Mouse (Mus musculus): Measurements from ENCODE around the gene Tfap4. TPM values are rescaled to one million over a fixed set of nuclear protein-coding genes. Genes with fewer than 3 reads are reported as not detected.

The Tfap4 gene
- polyA plus RNA-seq, 1 experiment from 2014 or later = 17.5 TPM

DNA sequence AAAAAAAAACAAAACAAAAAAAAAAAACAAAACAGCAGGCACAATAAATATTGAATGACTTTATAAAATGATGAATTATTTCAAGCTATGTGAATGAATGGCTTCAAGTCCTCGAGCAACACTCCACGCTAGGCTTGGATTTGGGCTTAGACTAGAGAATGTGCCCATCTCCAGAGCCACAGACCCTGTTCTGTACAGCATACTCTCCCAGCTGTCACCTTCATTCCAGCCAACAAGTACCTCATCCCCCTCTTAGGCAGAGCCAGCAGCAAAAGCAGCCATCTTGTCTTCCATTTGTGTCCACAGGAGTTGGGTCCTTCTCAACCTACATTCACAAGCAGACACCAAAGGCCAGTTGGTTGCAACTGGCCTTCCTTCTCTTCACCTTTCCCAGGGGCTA is 39.8 kb downstream of the Tfap4 start:
- H3K4me3 ChIP-seq = peak overlapping the region; percentile 50; the same call in 1 of the 2 replicates
- no peaks in the 10 kb centered on the region for H3K27me3 ChIP-seq (ENCODE audit: insufficient read depth, poor library complexity, severe bottlenecking)
- peaks cover 66% of the 10 kb centered on the region for H3K4me1 ChIP-seq
- H3K27ac ChIP-seq = peak overlapping the region; percentile 93
- 93% methylated on average over 2 of the region's 2 CpGs for WGBS
- H3K9me3 ChIP-seq = no peaks in the 10 kb centered on the region
- DNase-seq (ENCODE audit: low spot score) = no peak
- H3K36me3 ChIP-seq = peaks cover 7% of the 10 kb centered on the region; the same call in 1 of the 2 replicates

GRCm38 (mm10) chr16:4519157-4519556 is 40.5 kb downstream of the Tfap4 start:
- peaks cover 7% of the 10 kb centered on the region; the same call in 1 of the 2 replicates for H3K36me3 ChIP-seq
- H3K4me3 ChIP-seq = no peak overlapping the region
- no peak for DNase-seq (ENCODE audit: low spot score)
- H3K4me1 ChIP-seq = peaks cover 73% of the 10 kb centered on the region
- H3K9me3 ChIP-seq = no peaks in the 10 kb centered on the region
- H3K27me3 ChIP-seq (ENCODE audit: insufficient read depth, poor library complexity, severe bottlenecking) = no peaks in the 10 kb centered on the region
- WGBS = 82% methylated on average over 4 of the region's 4 CpGs
- H3K27ac ChIP-seq = peak overlapping the region; percentile 52; the same call in 1 of the 2 replicates

DNA sequence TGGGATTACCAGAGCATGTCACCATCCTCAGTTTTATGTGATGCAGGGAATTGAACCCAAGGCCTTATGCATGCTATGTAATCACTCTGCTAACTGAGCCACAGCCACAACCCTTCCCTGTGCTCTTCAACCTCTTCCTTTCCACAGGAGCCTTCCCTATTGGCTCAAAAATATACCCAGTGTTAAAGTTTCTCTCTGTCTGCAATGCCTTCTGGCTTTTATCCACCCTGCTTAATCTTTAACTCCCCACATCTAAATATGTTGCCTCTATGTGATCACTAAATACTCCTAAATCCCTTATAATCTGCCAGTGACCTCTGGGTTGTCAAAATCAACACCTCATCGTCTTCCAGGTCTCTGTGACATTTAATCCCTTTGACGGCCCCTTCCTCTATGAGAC is 41.7 kb downstream of the Tfap4 start:
- DNase-seq (ENCODE audit: low spot score) = no peak
- no peaks in the 10 kb centered on the region for H3K9me3 ChIP-seq
- peaks cover 78% of the 10 kb centered on the region for H3K4me1 ChIP-seq
- no peak overlapping the region for H3K4me3 ChIP-seq
- peaks cover 7% of the 10 kb centered on the region; the same call in 1 of the 2 replicates for H3K36me3 ChIP-seq
- no peaks in the 10 kb centered on the region for H3K27me3 ChIP-seq (ENCODE audit: insufficient read depth, poor library complexity, severe bottlenecking)
- H3K27ac ChIP-seq = no peak overlapping the region
- 63% methylated on average over 2 of the region's 2 CpGs for WGBS

DNA sequence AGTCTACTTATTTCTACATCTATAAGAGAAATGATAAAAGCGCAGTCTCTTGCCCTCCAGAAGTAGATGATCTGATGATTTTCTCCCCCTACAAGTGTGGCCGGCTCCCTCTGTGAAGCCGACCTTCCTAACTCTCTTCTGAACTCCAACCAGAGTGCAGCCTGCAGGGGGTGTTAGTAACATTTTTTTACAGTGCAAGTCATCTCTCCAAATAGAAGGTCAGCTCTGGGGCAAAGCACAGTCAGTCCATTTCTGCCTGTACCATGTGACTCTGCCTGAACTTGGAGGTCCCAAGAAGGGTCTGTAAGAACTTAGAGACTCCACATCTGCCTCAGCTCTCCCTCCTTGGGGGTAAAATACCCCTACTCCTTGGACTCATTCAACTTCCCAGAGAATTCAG is 45.3 kb downstream of the Tfap4 start:
- 61% methylated on average over 3 of the region's 3 CpGs for WGBS
- DNase-seq (ENCODE audit: low spot score) = no peak
- H3K27ac ChIP-seq = peak overlapping the region; percentile 90
- H3K4me3 ChIP-seq = no peak overlapping the region
- H3K9me3 ChIP-seq = no peaks in the 10 kb centered on the region
- H3K27me3 ChIP-seq (ENCODE audit: insufficient read depth, poor library complexity, severe bottlenecking) = no peaks in the 10 kb centered on the region
- peaks cover 67% of the 10 kb centered on the region for H3K4me1 ChIP-seq
- peaks cover 11% of the 10 kb centered on the region; the same call in 1 of the 2 replicates for H3K36me3 ChIP-seq

DNA sequence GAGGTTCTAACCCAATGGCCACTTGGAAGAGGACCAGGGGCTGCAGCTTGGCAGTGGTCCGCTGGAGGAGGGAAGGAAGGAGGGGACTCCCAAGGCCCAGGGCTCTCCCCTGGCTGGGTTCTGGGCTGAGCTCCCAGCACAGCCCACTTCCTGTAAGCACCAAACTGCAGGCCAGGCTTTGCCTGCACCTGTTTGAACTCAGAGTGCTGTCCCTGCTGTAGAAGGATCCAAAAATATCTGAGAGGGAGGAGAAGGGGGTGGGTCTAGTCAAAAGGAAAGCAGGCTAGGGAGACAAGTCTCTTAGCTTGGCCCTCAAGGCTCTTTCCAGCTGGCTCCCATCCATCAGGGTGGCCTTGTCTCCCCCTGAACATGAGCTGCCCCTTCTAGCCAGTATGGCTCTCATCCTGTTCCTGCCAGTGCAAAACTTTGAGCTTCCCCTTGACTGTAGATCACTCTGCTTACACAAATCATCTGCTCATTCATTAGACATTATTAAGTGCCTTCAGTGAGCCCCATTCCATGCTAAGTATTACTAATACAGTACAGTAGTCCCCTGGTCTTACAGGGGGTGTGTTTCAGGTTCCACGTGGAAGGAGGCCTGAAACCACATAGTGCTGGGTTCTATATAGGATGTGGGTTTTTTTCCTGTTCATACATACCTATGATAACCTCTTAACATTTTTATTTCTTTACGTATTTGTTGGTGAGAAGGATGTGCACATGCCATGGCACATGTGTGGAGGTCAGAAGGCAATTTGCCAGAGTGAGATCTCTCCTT is 46.8 kb downstream of the Tfap4 start:
- no peaks in the 10 kb centered on the region for H3K9me3 ChIP-seq
- no peak overlapping the region for H3K4me3 ChIP-seq
- 71% methylated on average over 3 of the region's 3 CpGs for WGBS
- H3K27me3 ChIP-seq (ENCODE audit: insufficient read depth, poor library complexity, severe bottlenecking) = no peaks in the 10 kb centered on the region
- peak overlapping the region; percentile 90 for H3K27ac ChIP-seq
- H3K36me3 ChIP-seq = peaks cover 11% of the 10 kb centered on the region; the same call in 1 of the 2 replicates
- peaks cover 53% of the 10 kb centered on the region for H3K4me1 ChIP-seq
- no peak for DNase-seq (ENCODE audit: low spot score)

DNA sequence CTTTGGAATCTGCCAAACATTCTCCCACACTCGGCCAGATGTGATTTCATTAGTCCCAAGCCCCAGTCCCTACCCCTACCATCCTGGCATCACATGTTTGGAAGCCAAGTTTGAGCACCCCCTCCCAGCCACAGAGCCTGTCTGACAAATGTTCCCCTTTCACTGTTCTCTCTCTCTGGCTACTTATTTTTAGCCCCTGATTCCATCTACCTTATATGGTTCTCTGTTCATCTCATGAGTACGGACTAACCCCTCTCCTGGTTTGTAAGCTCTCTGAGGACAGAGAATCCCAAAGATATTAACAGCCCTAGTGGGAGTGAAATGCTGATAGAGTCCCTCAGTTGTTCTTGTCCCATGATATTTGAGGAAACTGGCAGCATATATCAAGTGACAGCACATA is 48.3 kb downstream of the Tfap4 start:
- Histone ChIP-seq H3K36me3 (peaks cover 8% of the 10 kb centered on the region; the same call in 1 of the 2 replicates), H3K27ac (peak overlapping the region; percentile 90), H3K4me3 (no peak overlapping the region), H3K9me3 (no peaks in the 10 kb centered on the region), H3K27me3 (ENCODE audit: insufficient read depth, poor library complexity, severe bottlenecking) (no peaks in the 10 kb centered on the region), H3K4me1 (peaks cover 54% of the 10 kb centered on the region)
- DNase-seq (ENCODE audit: low spot score) = peak; percentile 84
- 48% methylated on average over 2 of the region's 2 CpGs for WGBS

DNA sequence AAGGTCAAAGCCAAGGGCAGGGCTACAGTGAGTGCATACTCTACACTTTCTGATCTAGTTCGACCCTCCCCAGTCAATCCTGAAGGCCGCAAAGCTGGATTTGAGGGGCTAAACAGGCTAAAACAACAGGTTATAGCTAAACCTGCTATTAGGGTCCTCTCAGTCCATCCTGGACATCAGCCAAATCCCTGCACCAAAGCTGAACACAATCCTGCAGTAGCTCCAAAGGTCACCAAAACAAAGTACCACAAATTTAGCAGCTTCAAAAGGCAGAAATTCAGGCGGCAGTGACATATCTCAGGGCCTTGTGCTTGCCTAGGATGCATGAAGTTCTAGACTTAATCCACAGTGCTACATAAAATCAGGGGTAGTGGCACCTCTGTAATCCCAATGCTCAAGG is 53.5 kb downstream of the Tfap4 start:
- H3K27me3 ChIP-seq (ENCODE audit: insufficient read depth, poor library complexity, severe bottlenecking) = no peaks in the 10 kb centered on the region
- no peak for DNase-seq (ENCODE audit: low spot score)
- peaks cover 26% of the 10 kb centered on the region; the same call in 1 of the 2 replicates for H3K4me1 ChIP-seq
- no peaks in the 10 kb centered on the region for H3K9me3 ChIP-seq
- peaks cover 22% of the 10 kb centered on the region for H3K36me3 ChIP-seq
- WGBS = 73% methylated on average over 3 of the region's 3 CpGs
- peak overlapping the region; percentile 69; the same call in 1 of the 2 replicates for H3K27ac ChIP-seq
- no peak overlapping the region for H3K4me3 ChIP-seq

DNA sequence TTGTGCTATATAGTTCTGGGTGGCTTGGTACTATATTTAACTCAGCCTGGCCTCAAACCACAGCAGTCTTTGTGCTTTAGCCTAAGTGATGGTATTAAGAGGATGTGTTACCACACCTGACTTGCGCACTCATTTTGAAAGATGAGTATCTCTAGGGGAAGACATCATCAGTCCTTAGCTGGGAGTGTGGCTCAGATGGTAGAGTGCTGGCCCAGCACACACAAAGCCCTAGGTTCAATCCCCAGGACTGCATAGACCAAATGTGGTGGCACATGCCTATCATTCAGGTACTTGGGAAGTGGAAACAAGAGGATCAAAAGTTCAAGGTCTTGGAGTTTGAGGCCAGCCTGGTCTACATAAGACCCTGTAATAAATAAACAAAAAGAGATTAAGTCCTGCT is 56.2 kb downstream of the Tfap4 start:
- H3K4me1 ChIP-seq = peaks cover 43% of the 10 kb centered on the region
- H3K9me3 ChIP-seq = no peaks in the 10 kb centered on the region
- 88% methylated on average over 1 of the region's 1 CpGs for WGBS
- H3K27ac ChIP-seq = no peak overlapping the region
- no peak overlapping the region for H3K4me3 ChIP-seq
- H3K36me3 ChIP-seq = peaks cover 14% of the 10 kb centered on the region
- DNase-seq (ENCODE audit: low spot score) = no peak
- no peaks in the 10 kb centered on the region for H3K27me3 ChIP-seq (ENCODE audit: insufficient read depth, poor library complexity, severe bottlenecking)

DNA sequence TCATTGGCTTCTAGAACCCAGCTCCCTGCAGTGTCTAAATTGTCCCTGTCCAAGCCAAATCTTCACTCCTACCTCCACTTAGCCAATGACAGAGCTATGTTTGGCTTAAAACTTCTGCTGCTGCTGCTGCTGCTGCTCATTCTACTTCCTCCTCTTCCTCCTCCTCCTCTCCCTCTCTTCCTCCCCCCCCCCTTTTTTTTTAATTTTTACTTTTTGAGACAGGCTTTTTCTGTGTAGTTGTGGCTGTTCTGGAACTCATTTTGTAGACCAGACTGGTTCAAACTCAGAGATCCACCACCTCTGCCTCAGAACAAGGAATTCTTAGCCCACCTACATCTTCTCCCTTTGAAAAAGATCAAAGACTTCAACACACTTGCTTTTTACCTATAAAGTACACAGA is 57.1 kb downstream of the Tfap4 start:
- H3K4me1 ChIP-seq = peaks cover 52% of the 10 kb centered on the region

GRCm38 (mm10) chr16:4501703-4502102 is 58.0 kb downstream of the Tfap4 start:
- no peak for DNase-seq (ENCODE audit: low spot score)
- WGBS = 91% methylated on average over 3 of the region's 3 CpGs
- H3K27ac ChIP-seq = no peak overlapping the region
- H3K9me3 ChIP-seq = no peaks in the 10 kb centered on the region
- no peaks in the 10 kb centered on the region for H3K27me3 ChIP-seq (ENCODE audit: insufficient read depth, poor library complexity, severe bottlenecking)
- no peak overlapping the region for H3K4me3 ChIP-seq
- peaks cover 20% of the 10 kb centered on the region for H3K36me3 ChIP-seq
- H3K4me1 ChIP-seq = peaks cover 56% of the 10 kb centered on the region

More for the DNA sequence above, 57.1 kb downstream of the Tfap4 start:
- no peak for DNase-seq (ENCODE audit: low spot score)
- H3K27me3 ChIP-seq (ENCODE audit: insufficient read depth, poor library complexity, severe bottlenecking) = no peaks in the 10 kb centered on the region
- H3K27ac ChIP-seq = no peak overlapping the region
- no peak overlapping the region for H3K4me3 ChIP-seq
- H3K9me3 ChIP-seq = no peaks in the 10 kb centered on the region
- H3K36me3 ChIP-seq = peaks cover 14% of the 10 kb centered on the region

- no peaks in the 10 kb centered on the region for H3K27me3 ChIP-seq (ENCODE audit: insufficient read depth, poor library complexity, severe bottlenecking)
- no peak for DNase-seq (ENCODE audit: low spot score)
- no peaks in the 10 kb centered on the region for H3K9me3 ChIP-seq
- H3K27ac ChIP-seq = peak overlapping the region; percentile 57
- H3K4me3 ChIP-seq = no peak overlapping the region
- WGBS = 79% methylated on average over 8 of the region's 8 CpGs
- H3K4me1 ChIP-seq = peaks cover 53% of the 10 kb centered on the region
- peaks cover 24% of the 10 kb centered on the region for H3K36me3 ChIP-seq
Observed at GRCm38 (mm10) chr16:4500598-4501385, 58.9 kb downstream of the Tfap4 start.

DNA sequence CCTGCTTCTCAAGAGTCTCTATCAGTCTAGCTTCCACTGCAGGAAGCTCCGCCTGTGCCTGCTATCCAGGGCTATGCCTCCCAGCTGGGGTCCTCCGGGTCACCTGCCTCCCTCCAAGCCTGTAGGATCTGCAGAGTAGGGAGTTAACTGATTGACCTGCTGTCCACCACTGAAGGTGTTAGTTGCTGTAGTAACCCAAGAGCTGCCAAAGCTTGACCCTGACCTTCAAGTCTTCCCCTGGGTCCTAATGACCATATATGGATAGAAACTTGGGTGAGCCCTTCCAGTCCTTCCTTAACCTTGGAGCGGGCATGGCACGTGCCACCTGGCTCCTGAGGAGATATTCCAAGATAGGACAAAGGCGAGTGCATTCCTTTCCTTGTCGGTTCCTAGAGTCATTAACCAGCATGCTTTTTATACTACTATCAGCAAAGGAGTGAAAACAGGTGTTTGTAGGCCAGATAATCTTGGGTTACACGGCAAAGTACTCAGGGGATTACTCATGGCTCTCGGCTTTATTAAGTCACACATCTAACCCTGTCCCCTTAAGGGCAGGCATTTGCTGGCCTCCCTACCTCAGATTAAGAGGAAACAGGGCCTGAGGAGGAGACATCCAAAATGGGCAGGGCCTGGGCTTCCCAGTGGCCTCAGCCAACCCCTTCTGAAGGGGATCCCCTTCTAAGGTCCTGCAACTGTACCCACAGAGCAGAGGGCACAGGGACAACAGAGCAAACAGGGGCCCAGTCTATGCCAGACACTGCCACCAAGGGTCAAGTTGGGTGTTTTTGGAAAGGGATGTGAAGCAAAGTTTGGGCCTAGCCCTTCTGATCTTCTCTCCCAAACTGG is 61.7 kb downstream of the Tfap4 start:
- peak overlapping the region; percentile 89 for H3K27ac ChIP-seq
- peaks cover 23% of the 10 kb centered on the region for H3K36me3 ChIP-seq
- H3K4me1 ChIP-seq = peaks cover 55% of the 10 kb centered on the region

More for the DNA sequence above, 61.7 kb downstream of the Tfap4 start:
- no peaks in the 10 kb centered on the region for H3K9me3 ChIP-seq
- WGBS = 28% methylated on average over 8 of the region's 8 CpGs
- no peak overlapping the region for H3K4me3 ChIP-seq
- H3K27me3 ChIP-seq (ENCODE audit: insufficient read depth, poor library complexity, severe bottlenecking) = no peaks in the 10 kb centered on the region
- peak; percentile 83 for DNase-seq (ENCODE audit: low spot score)
